In genomic region chr7:100984452-100985395, GRCm38 (mm10) we compare ENCODE assay signal across 8 mouse cellular contexts. TPM values are rescaled to one million over a fixed set of nuclear protein-coding genes. Genes with fewer than 3 reads are reported as not detected.
A peak's percentile ranks its signal among the peaks of the same experiment; 100 is the strongest.
DNase-seq lines count a peak whose midpoint lies in the region; ATAC-seq and TF ChIP-seq lines count a peak whose summit lies in the region.

No protein-coding gene starts in this region.

- no peaks in the 10 kb centered on the region for H3K9me3 ChIP-seq in heart, embryonic 14.5 days (ENCODE audit: control insufficient read depth, low read length)

- no peak overlapping the region for H3K27ac ChIP-seq in heart, embryonic 14.5 days (replicated peaks in 1 of 2; ENCODE audit: control insufficient read depth in 1 of 2, insufficient read depth in 1 of 2, low read depth in 2 of 2, low read length in 2 of 2)
- H3K27ac ChIP-seq in layer of hippocampus, adult 2 months, result no peak overlapping the region

- no peak for DNase-seq in heart, postnatal 4 days
- peak; percentile 25 for DNase-seq in fibroblast of lung, adult 2 months (ENCODE audit: low read depth)
- peak; percentile 53 for DNase-seq in kidney, postnatal 14 days
- peak; percentile 68 for DNase-seq in mesoderm, embryonic 11.5 days (ENCODE audit: low read depth, low spot score)
- DNase-seq in right cerebral cortex, postnatal 14 days, result no peak
- no peak for DNase-seq in layer of hippocampus, adult 2 months (ENCODE audit: low spot score in 2 of 2)

- peaks cover 11 to 12% of the 10 kb centered on the region in 2 experiments for H3K4me1 ChIP-seq in heart, embryonic 14.5 days (ENCODE audit: control insufficient read depth in 2 of 2, insufficient read depth in 2 of 2, low read length in 2 of 2)

- peak overlapping the region; percentile 20; the same call in 1 of the 2 replicates for H3K4me2 ChIP-seq in heart, embryonic 14.5 days (ENCODE audit: low read length)

- no peak; the same call in 1 of the 2 replicates for ATAC-seq in heart, embryonic 14.5 days (ENCODE audit: insufficient number of reproducible peaks, insufficient read depth, low FRiP score, low read depth)
- ATAC-seq in erythroblast, adult 5-6 weeks (replicated peaks; ENCODE audit: low FRiP score, poor library complexity, severe bottlenecking), result no peak

- no peak for TF ChIP-seq CTCF in layer of hippocampus, adult 2 months (conservative IDR thresholded peaks at IDR 0.05)

- no peak overlapping the region for H3K9ac ChIP-seq in heart, embryonic 14.5 days (ENCODE audit: low read length)

- WGBS in heart, embryonic 14.5 days, result 42% methylated on average over 21 of the region's 21 CpGs

- H3K4me3 ChIP-seq in heart, embryonic 14.5 days (ENCODE audit: control insufficient read depth in 1 of 2, insufficient read depth in 1 of 2, low read depth in 1 of 2, low read length in 2 of 2), result no peak overlapping the region
- no peak overlapping the region for H3K4me3 ChIP-seq in layer of hippocampus, adult 2 months

- no peaks in the 10 kb centered on the region for H3K27me3 ChIP-seq in heart, embryonic 14.5 days (ENCODE audit: control insufficient read depth, insufficient read depth, low read length)

- H3K36me3 ChIP-seq in heart, embryonic 14.5 days (ENCODE audit: control insufficient read depth, insufficient read depth, low read length), result no peaks in the 10 kb centered on the region

RNA-seq across cellular contexts. Expression of gene P2ry6, which starts 10.3 kb away (rescaled TPM):
- 4.3 and 5.4 TPM in 2 replicates for polyA plus RNA-seq in heart, embryonic 14.5 days (2014; fragmentation: Nextera tagmentation; extraction: Ambion mirVana)
- total RNA-seq in heart, postnatal 4 days (2021), result 1 to 10 TPM; 2.5 to 2.6 TPM
- 3.3 and 6.1 TPM in 2 replicates for total RNA-seq in erythroblast, adult 5-6 weeks (2015; ENCODE audit: low replicate concordance)
- total RNA-seq in erythroblast, adult 5-6 weeks (2017; ENCODE audit: low replicate concordance), result 0.42 and 0.94 TPM in 2 replicates
- 1 to 10 TPM; 3.0 to 3.6 TPM for total RNA-seq in layer of hippocampus, adult 2 months (2021)

RNA-seq across cellular contexts. Expression of gene P2ry2, which starts 27.9 kb away (rescaled TPM):
- 1.8 and 2.5 TPM in 2 replicates for polyA plus RNA-seq in heart, embryonic 14.5 days (2014; fragmentation: Nextera tagmentation; extraction: Ambion mirVana)
- 10 to 100 TPM; 10.6 to 12.2 TPM for total RNA-seq in heart, postnatal 4 days (2021)
- 0.38 and 1.3 TPM in 2 replicates for total RNA-seq in erythroblast, adult 5-6 weeks (2015; ENCODE audit: low replicate concordance)
- 0.28 and 0.68 TPM in 2 replicates for total RNA-seq in erythroblast, adult 5-6 weeks (2017; ENCODE audit: low replicate concordance)
- total RNA-seq in layer of hippocampus, adult 2 months (2021), result under 1 TPM; 0.86 to 0.87 TPM

RNA-seq across cellular contexts. Expression of gene Arhgef17, which starts 52.8 kb away (rescaled TPM):
- polyA plus RNA-seq in heart, embryonic 14.5 days (2014; fragmentation: Nextera tagmentation; extraction: Ambion mirVana), result 7.7 and 8.9 TPM in 2 replicates
- 10 to 100 TPM; 37.0 to 38.4 TPM for total RNA-seq in heart, postnatal 4 days (2021)
- total RNA-seq in erythroblast, adult 5-6 weeks (2015; ENCODE audit: low replicate concordance), result 0.58 TPM in 1 of 2 replicates, not detected in the other
- not detected in 2 replicates for total RNA-seq in erythroblast, adult 5-6 weeks (2017; ENCODE audit: low replicate concordance)
- total RNA-seq in layer of hippocampus, adult 2 months (2021), result 100 to 1,000 TPM; 163 to 171 TPM

Comparison
In these comparisons a context has a peak if more than half of its experiments do, and no peak if none do; other contexts are left out.
1. DNase-seq: peak in fibroblast of lung, adult 2 months (single experiment), kidney, postnatal 14 days (single experiment) and mesoderm, embryonic 11.5 days (single experiment); none in heart, postnatal 4 days (single experiment), right cerebral cortex, postnatal 14 days (single experiment) and layer of hippocampus, adult 2 months (0 of 2).
2. RNA of gene P2ry2, which starts 27.9 kb away (total RNA-seq): 10.6 to 12.2 TPM in heart, postnatal 4 days; 0.86 to 0.87 TPM in layer of hippocampus, adult 2 months and 0.28 to 1.3 TPM in erythroblast, adult 5-6 weeks; every median in the first group is over 4 times any median in the second.
3. RNA of gene Arhgef17, which starts 52.8 kb away (total RNA-seq): 163 to 171 TPM in layer of hippocampus, adult 2 months and 37.0 to 38.4 TPM in heart, postnatal 4 days; 0.58 TPM in erythroblast, adult 5-6 weeks; every median in the first group is over 10 times any median in the second.